16 mouse cellular contexts compared by ENCODE assay signal in genomic region chr2:37849357-37849756, GRCm38 (mm10).
A peak's percentile ranks its signal among the peaks of the same experiment; 100 is the strongest.
DNase-seq lines count a peak whose midpoint lies in the region; TF ChIP-seq lines count a peak whose summit lies in the region.
"Had no signal": no experiment of that assay in that cellular context is flagged by ENCODE, and none has a peak within 500 bp of the region (broad histone marks: within the 10 kb centered on the region; RNA-seq: fewer than 3 reads in every experiment).

No protein-coding gene starts in this region.

- H3K9ac ChIP-seq in heart, adult 2 months (ENCODE audit: low read depth, low read length), result no peak overlapping the region
- H3K9ac ChIP-seq: forebrain, embryonic 15.5 days; hindbrain, embryonic 15.5 days; lung, embryonic 15.5 days had no signal

- H3K27me3 ChIP-seq in heart, adult 2 months (ENCODE audit: control insufficient read depth, insufficient read depth, low read length), result no peaks in the 10 kb centered on the region
- H3K27me3 ChIP-seq: forebrain, embryonic 15.5 days; hindbrain, embryonic 15.5 days; lung, embryonic 15.5 days had no signal

- no peak for TF ChIP-seq POLR2A in heart, adult 2 months (IDR thresholded peaks at IDR 0.05; ENCODE audit: insufficient read depth, low read depth, low read length)

- no peaks in the 10 kb centered on the region for H3K36me3 ChIP-seq in heart, adult 2 months (ENCODE audit: control insufficient read depth, insufficient read depth, low read length)
- H3K36me3 ChIP-seq: forebrain, embryonic 15.5 days; hindbrain, embryonic 15.5 days; lung, embryonic 15.5 days had no signal

- no peak overlapping the region for H3K4me3 ChIP-seq in heart, adult 2 months
- H3K4me3 ChIP-seq: forebrain, embryonic 15.5 days; heart, embryonic 10.5 days; hindbrain, embryonic 15.5 days; lung, embryonic 15.5 days had no signal

- intact Hi-C loops in heart, adult 2 months (cut with DNase I), result no loop called here
- intact Hi-C loops in heart, postnatal 36 days (cut with DNase I), result no loop called here

- H3K4me1 ChIP-seq in heart, adult 2 months (ENCODE audit: control insufficient read depth, insufficient read depth, low read length), result no peaks in the 10 kb centered on the region
- H3K4me1 ChIP-seq: hindbrain, embryonic 15.5 days had no signal

- H3K79me2 ChIP-seq in heart, adult 2 months (replicated peaks; ENCODE audit: control insufficient read depth, insufficient read depth, low read length), result no peaks in the 10 kb centered on the region

- no peak overlapping the region for H3K27ac ChIP-seq in heart, adult 2 months
- H3K27ac ChIP-seq: forebrain, embryonic 15.5 days; heart, embryonic 10.5 days; hindbrain, embryonic 15.5 days; lung, embryonic 15.5 days had no signal

- no peak for DNase-seq in heart, adult 2 months
- no peak for DNase-seq in heart, postnatal 36 days
- peak; percentile 22 for DNase-seq in lung, postnatal 36 days
- no peak for DNase-seq in lung, postnatal 10 days
- peak; percentile 41 for DNase-seq in R1 (ENCODE audit: low read depth, low spot score)
- DNase-seq in retina, postnatal 1 day, result peak; percentile 33
- DNase-seq in spleen, postnatal 10 days (ENCODE audit: low spot score in 2 of 2), result no peak
- no peak for DNase-seq in embryo, embryonic 11 days
- DNase-seq: adrenal gland, adult 8-10 months; cerebellum, adult 2 months; gastrocnemius, postnatal 14 days; heart, postnatal 14 days had no signal

- WGBS in heart, adult 2 months, result 92% methylated on average over 3 of the region's 3 CpGs

- no peak for TF ChIP-seq EP300 in heart, adult 2 months (IDR thresholded peaks at IDR 0.05; ENCODE audit: insufficient read depth, low read depth, low read length)

- peak; percentile 40 for TF ChIP-seq CTCF in heart, adult 2 months (IDR thresholded peaks at IDR 0.05)

Comparison
In these comparisons a context has a peak if more than half of its experiments do, and no peak if none do; other contexts are left out.
1. DNase-seq: peak in lung, postnatal 36 days (single experiment), R1 (single experiment) and retina, postnatal 1 day (single experiment); none in heart, adult 2 months (0 of 2), heart, postnatal 36 days (0 of 2), lung, postnatal 10 days (single experiment), spleen, postnatal 10 days (0 of 2) and embryo, embryonic 11 days (single experiment).